Mouse (Mus musculus): ENCODE data around the gene Cog7.

DNA sequence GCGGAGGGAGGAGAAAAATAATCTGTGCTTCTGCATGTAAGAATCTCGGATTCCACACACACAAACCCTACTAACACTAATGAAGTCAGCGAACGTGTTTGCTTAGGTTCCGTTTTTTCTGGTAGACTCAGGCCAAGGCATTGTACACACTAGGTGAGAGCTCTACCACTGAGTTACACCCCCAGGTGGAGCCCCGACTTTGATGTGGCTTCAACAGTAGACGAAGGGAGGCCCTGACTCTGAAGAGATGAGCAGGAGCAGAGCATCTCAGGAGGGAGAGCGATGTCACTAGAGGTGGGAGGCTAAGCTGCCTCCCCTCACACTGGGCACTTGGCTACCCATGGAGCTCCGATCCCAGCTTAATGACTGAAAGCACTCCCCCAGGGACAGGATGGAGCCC is 12.7 kb downstream of the Cog7 start:
- TF ChIP-seq GATA1 (IDR thresholded peaks at IDR 0.05; ENCODE audit: borderline replicate concordance, low read length) (no peak), FLI1 (IDR thresholded peaks at IDR 0.05; ENCODE audit: low read length) (no peak)
